Mouse (Mus musculus) heart, embryonic 14.5 days (tissue): ENCODE measurements around the gene Bicral. TPM values are rescaled to one million over a fixed set of nuclear protein-coding genes. Genes with fewer than 3 reads are reported as not detected.
A peak's percentile ranks its signal among the peaks of the same experiment; 100 is the strongest.

ENCODE experiments used
- ATAC-seq: fragments of 200-750 bp; cut with Nextera tagmentation; 2 replicates; pipeline ENCODE4 v1.8.0; 2017; ENCODE audit warnings: low read depth, moderate TSS enrichment; ENCODE audit not compliant: insufficient number of reproducible peaks, insufficient read depth, low FRiP score
- H3K27ac ChIP-seq, 2 experiments: fragments of 200-500 bp in 1 of 2; fragments of 300-500 bp in 1 of 2; sonication (generic) in 1 of 2; replicated peaks in 1 of 2; 2 replicates each; pipeline ENCODE4 v1.5.1; 2012 to 2014; ENCODE audit warnings: low read depth in 2 of 2, low read length in 2 of 2, control low read depth in 1 of 2, mild to moderate bottlenecking in 1 of 2, mixed read lengths in 1 of 2; ENCODE audit not compliant: control insufficient read depth in 1 of 2, insufficient read depth in 1 of 2
- H3K27me3 ChIP-seq: fragments of 300-500 bp; sonication (generic); 2 replicates; pipeline ENCODE4 v1.6.1; 2014; ENCODE audit warnings: mild to moderate bottlenecking, low read length, control low read depth; ENCODE audit not compliant: control insufficient read depth, insufficient read depth
- H3K36me3 ChIP-seq: fragments of 300-500 bp; sonication (generic); 2 replicates; pipeline ENCODE4 v1.6.1; 2014; ENCODE audit warnings: mild to moderate bottlenecking, control low read depth, low read length, mixed read lengths; ENCODE audit not compliant: control insufficient read depth, insufficient read depth
- H3K4me1 ChIP-seq, 2 experiments: fragments of 200-500 bp in 1 of 2; fragments of 300-500 bp in 1 of 2; sonication (generic) in 1 of 2; 2 replicates each; pipeline ENCODE4 v1.6.1; 2012 to 2014; ENCODE audit warnings: low read length in 2 of 2, control low read depth in 1 of 2, mixed read lengths in 1 of 2; ENCODE audit not compliant: control insufficient read depth in 2 of 2, insufficient read depth in 2 of 2
- H3K4me2 ChIP-seq: fragments of 300-500 bp; sonication (generic); 2 replicates; pipeline ENCODE4 v1.6.1; 2014; ENCODE audit warnings: mild to moderate bottlenecking, low read length
- H3K4me3 ChIP-seq, 2 experiments: fragments of 200-500 bp in 1 of 2; fragments of 300-500 bp in 1 of 2; sonication (generic) in 1 of 2; 2 replicates each; pipeline ENCODE4 v1.5.1; 2012 to 2014; ENCODE audit warnings: low read length in 2 of 2, mild to moderate bottlenecking in 2 of 2, control low read depth in 1 of 2, low read depth in 1 of 2, moderate library complexity in 1 of 2; ENCODE audit not compliant: control insufficient read depth in 1 of 2, insufficient read depth in 1 of 2
- H3K9ac ChIP-seq: fragments of 300-500 bp; sonication (generic); 2 replicates; pipeline ENCODE4 v1.6.1; 2014; ENCODE audit warnings: mild to moderate bottlenecking, low read length
- H3K9me3 ChIP-seq: fragments of 300-500 bp; sonication (generic); 2 replicates; pipeline ENCODE4 v1.6.1; 2016; ENCODE audit warnings: low read length, control low read depth; ENCODE audit not compliant: control insufficient read depth
- WGBS: fragments of 180-500 bp; shearing (Covaris S2); extraction: QIAGEN DNeasy Blood & Tissue Kit; methylation state at CpG from one replicate; pipeline ENCODE4 v1.1.7; 2014; 5-methylcytosine and 5-hydroxymethylcytosine counted together
- polyA plus RNA-seq: library from polyadenylated mRNA; unstranded; fragments of >200 nt; fragmentation: Nextera tagmentation; extraction: Ambion mirVana; gene quantifications from 2 replicates; pipeline ENCODE4 v1.2.1, GENCODE M21; 2014

Gene Bicral
- polyA plus RNA-seq, 1 experiment from 2014 or later = 6.4 TPM

GRCm38 (mm10) chr17:46874133-46874532 is 15.9 kb upstream of the Bicral start:
- 5% methylated on average over 10 of the region's 10 CpGs for WGBS
- Histone ChIP-seq H3K36me3 (no peaks in the 10 kb centered on the region), H3K4me3 (no peak overlapping the region), H3K9ac (no peak overlapping the region), H3K27me3 (no peaks in the 10 kb centered on the region), H3K27ac (peak overlapping the region; percentile 50 to 74), H3K9me3 (no peaks in the 10 kb centered on the region), H3K4me2 (peak overlapping the region; percentile 44), H3K4me1 (peaks cover 13 to 16% of the 10 kb centered on the region in 2 experiments)
- ATAC-seq = peak; percentile 49

GRCm38 (mm10) chr17:46872806-46873205 is 14.5 kb upstream of the Bicral start:
- no peak for ATAC-seq
- Histone ChIP-seq H3K4me2 (no peak overlapping the region), H3K9me3 (no peaks in the 10 kb centered on the region), H3K36me3 (no peaks in the 10 kb centered on the region), H3K4me3 (no peak overlapping the region), H3K27ac (no peak overlapping the region), H3K27me3 (no peaks in the 10 kb centered on the region), H3K9ac (no peak overlapping the region), H3K4me1 (peaks cover 13 to 16% of the 10 kb centered on the region in 2 experiments)
- 79% methylated on average over 7 of the region's 7 CpGs for WGBS

GRCm38 (mm10) chr17:46870913-46871312 is 12.6 kb upstream of the Bicral start:
- H3K9ac ChIP-seq = no peak overlapping the region
- no peaks in the 10 kb centered on the region for H3K36me3 ChIP-seq
- H3K4me2 ChIP-seq = no peak overlapping the region
- no peaks in the 10 kb centered on the region for H3K27me3 ChIP-seq
- no peak overlapping the region for H3K27ac ChIP-seq
- 50% methylated on average over 1 of the region's 1 CpGs for WGBS
- H3K4me1 ChIP-seq = peaks cover 13 to 16% of the 10 kb centered on the region in 2 experiments
- ATAC-seq = no peak
- H3K4me3 ChIP-seq = no peak overlapping the region
- H3K9me3 ChIP-seq = no peaks in the 10 kb centered on the region

- no peaks in the 10 kb centered on the region for H3K36me3 ChIP-seq
- H3K4me2 ChIP-seq = no peak overlapping the region
- no peak overlapping the region for H3K4me3 ChIP-seq
- 88% methylated on average over 5 of the region's 5 CpGs for WGBS
- no peak overlapping the region for H3K27ac ChIP-seq
- H3K4me1 ChIP-seq = peaks cover 13 to 16% of the 10 kb centered on the region in 2 experiments
- H3K27me3 ChIP-seq = no peaks in the 10 kb centered on the region
- no peak for ATAC-seq
- H3K9ac ChIP-seq = no peak overlapping the region
- no peaks in the 10 kb centered on the region for H3K9me3 ChIP-seq
Observed at GRCm38 (mm10) chr17:46870204-46870798, 12.0 kb upstream of the Bicral start.

GRCm38 (mm10) chr17:46866836-46867235 is 8.6 kb upstream of the Bicral start:
- H3K36me3 ChIP-seq = no peaks in the 10 kb centered on the region
- no peak overlapping the region for H3K4me2 ChIP-seq
- H3K9ac ChIP-seq = no peak overlapping the region
- no peaks in the 10 kb centered on the region for H3K27me3 ChIP-seq
- no peak overlapping the region for H3K4me3 ChIP-seq
- no peak overlapping the region for H3K27ac ChIP-seq
- no peak for ATAC-seq
- no peaks in the 10 kb centered on the region for H3K9me3 ChIP-seq
- WGBS = 79% methylated on average over 12 of the region's 12 CpGs
- H3K4me1 ChIP-seq = peaks cover 0 to 3% of the 10 kb centered on the region in 2 experiments; a peak in 1 of 4 replicates

GRCm38 (mm10) chr17:46864566-46865195 is 6.4 kb upstream of the Bicral start:
- no peak for ATAC-seq
- Histone ChIP-seq H3K4me3 (no peak overlapping the region), H3K27ac (no peak overlapping the region), H3K4me1 (peaks cover 0 to 3% of the 10 kb centered on the region in 2 experiments; a peak in 1 of 4 replicates), H3K36me3 (no peaks in the 10 kb centered on the region), H3K9me3 (no peaks in the 10 kb centered on the region), H3K4me2 (no peak overlapping the region), H3K27me3 (no peaks in the 10 kb centered on the region), H3K9ac (no peak overlapping the region)
- WGBS = 51% methylated on average over 7 of the region's 7 CpGs

- Histone ChIP-seq H3K27ac (no peak overlapping the region), H3K9me3 (no peaks in the 10 kb centered on the region), H3K9ac (no peak overlapping the region), H3K4me3 (no peak overlapping the region), H3K4me2 (no peak overlapping the region), H3K4me1 (peaks cover 5 to 8% of the 10 kb centered on the region in 2 experiments), H3K27me3 (no peaks in the 10 kb centered on the region), H3K36me3 (no peaks in the 10 kb centered on the region)
- WGBS = 95% methylated on average over 4 of the region's 4 CpGs
- ATAC-seq = no peak
Observed at GRCm38 (mm10) chr17:46860120-46860519, 1.8 kb upstream of the Bicral start.
